Mouse (Mus musculus) layer of hippocampus, adult 9-10 months (tissue): Measurements from ENCODE around the gene Gltp.

ENCODE experiments used
- DNase-seq: peaks from one replicate; pipeline ENCODE4 v3.0.0; 2022; ENCODE audit warnings: low spot score

The Gltp gene

DNA sequence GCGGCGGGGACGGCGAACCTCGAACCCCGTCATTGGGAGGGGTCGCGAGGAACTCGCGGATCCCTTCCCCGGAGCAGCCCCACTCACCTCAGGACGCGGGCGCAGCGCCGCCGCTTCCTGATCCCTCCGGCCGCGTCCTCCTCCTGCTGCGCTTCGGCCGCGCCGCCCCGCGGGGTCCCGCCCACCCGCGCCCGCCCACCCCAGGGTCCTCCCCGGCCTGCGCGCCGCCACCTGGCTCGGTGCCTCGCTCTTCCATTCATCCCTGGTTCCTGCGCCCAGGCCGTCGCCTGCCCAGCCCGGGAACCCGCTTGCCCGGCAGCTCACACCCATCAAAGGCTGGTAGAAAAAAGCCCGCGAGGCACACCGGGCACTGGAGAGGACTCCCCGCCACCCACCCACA is 32.5 kb downstream of the Gltp start, which contains the start of gene Trpv4:
Trpv4 (minus strand) TSS at position 167 of the 400 bp plus-strand sequence.
- no peak for DNase-seq

GRCm38 (mm10) chr5:114657426-114657825 is 33.4 kb downstream of the Gltp start:
- no peak for DNase-seq

- DNase-seq: no peak
Observed at GRCm38 (mm10) chr5:114656305-114656704, 34.5 kb downstream of the Gltp start.

- no peak for DNase-seq
Observed at GRCm38 (mm10) chr5:114655721-114656120, 35.1 kb downstream of the Gltp start.

DNA sequence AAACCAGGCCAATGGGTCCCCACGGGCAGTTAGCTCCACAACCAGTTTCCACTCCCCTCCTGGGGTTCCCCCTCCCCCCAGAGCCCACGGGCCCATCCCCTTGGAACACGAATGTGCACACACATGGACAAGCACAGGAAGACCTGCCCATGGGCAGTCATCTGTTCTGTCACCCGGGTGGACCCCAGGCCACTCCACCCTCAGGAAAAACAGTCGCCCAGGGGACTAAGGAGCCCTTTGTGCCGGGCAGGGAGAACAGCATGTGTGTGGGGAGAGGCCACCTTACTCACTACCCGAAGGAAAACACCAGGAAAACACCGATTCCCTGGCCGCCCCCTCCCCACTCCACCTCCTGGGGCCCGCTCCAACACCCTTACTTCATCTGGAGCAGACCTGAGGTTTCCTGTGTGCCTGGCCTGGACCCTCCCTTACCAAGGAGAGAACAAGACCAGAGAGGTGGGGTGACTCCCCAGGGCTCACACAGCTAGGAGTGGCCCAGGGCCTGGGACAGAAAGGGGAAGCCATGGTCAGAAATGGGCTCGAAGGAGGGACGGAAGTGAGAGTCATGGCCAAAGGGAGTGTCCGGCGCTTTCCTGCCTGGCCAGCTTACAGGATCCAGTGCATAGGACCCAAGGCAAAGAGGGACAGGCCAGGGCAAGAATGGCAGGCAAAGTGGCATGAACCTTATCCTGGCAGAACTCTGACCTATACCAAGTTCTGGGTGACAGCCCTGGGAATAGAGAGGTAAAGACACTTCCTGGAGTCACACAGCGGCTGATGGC is 36.9 kb downstream of the Gltp start:
- no peak for DNase-seq

DNA sequence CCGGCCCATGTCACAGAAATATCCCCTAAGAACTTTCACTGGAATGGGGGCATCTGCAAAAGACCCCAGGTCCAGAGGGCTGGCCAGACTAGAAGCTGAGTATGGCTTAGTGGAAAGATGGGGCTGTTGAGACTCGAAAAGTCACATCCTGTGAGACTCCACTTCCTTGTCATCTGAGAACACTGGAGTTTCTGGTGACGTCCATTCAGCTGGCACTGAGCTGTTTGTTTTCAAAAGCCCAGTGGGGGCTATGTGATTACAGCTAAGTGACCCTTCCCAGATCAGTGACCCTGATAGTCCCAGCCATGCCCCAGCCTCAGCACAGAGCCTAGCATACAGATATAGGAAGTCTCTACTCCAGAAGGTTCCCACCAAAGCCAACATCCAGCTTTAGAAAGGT is 39.3 kb downstream of the Gltp start:
- no peak for DNase-seq

- no peak for DNase-seq
Observed at GRCm38 (mm10) chr5:114651002-114651401, 39.8 kb downstream of the Gltp start.

DNA sequence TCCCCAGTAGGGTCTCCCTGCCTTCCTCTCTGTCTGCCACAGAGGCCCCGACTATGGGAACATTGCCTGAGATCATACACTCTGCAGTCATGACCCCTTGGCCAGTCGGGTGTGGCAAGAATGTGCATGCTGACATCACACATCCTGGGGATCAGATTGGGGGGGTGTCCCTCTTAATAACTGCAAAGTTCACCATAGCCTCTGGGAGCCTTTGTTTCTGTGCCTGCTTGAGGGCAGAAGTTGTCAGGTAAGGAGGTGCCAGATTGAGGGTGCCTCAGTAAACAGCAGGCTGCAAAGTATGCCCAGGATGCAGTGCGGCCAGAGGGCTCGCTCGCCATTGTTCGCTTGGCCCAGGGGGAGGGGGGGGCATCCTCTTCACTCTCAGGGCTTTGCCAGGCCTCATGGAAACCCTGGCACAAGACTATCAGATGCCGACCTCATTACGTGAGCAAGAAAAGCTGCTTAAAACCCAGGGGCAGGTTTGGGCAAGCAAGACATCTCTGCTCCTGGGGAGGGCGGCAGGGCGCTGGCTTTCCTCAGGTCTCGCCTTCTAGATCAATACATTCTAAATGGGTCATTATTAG is 42.0 kb downstream of the Gltp start:
- DNase-seq: no peak

- DNase-seq: no peak
Observed at GRCm38 (mm10) chr5:114647211-114647974, 43.4 kb downstream of the Gltp start.

DNA sequence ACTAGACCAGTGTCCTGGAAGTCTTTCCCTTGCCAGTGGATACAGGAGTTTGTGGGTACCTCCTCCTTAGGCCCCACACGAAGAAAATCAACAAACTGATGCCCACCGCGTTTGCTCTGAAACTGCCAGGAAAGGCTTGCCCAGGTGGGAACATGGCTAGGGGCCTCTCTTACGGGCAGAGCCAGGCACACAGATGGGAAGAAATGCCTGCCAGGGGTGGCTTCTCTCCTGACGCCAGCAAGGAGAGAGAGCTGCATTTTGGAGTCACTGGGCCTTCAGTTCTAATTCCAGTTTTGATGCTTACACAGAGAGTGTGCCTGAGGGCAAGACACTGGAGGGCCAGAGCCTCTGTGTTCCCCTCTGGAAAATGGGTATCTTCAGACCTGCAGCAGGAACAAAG is 44.9 kb downstream of the Gltp start:
- DNase-seq: no peak

GRCm38 (mm10) chr5:114644918-114645317 is 45.9 kb downstream of the Gltp start:
- DNase-seq: no peak

DNA sequence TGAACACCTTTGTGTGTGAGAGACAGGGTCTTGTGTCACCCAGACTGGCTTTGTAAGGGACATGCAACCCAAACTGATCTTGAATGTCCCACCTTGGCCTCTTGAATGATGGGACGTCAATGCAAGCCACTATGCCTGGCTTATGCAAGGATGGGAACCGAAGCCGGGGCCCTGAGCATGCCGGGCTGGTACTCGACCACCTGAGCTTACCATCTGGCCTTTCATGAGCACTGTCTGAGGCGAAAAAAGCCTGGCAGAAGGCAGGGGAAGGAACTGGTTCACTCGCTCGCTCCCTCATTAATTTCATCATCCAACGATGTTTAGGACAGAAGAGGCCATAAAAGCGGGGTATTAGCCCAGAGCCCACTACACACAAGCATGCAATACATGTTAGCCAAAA is 50.0 kb downstream of the Gltp start:
- DNase-seq: no peak

GRCm38 (mm10) chr5:114639645-114639957 is 51.2 kb downstream of the Gltp start:
- no peak for DNase-seq

DNA sequence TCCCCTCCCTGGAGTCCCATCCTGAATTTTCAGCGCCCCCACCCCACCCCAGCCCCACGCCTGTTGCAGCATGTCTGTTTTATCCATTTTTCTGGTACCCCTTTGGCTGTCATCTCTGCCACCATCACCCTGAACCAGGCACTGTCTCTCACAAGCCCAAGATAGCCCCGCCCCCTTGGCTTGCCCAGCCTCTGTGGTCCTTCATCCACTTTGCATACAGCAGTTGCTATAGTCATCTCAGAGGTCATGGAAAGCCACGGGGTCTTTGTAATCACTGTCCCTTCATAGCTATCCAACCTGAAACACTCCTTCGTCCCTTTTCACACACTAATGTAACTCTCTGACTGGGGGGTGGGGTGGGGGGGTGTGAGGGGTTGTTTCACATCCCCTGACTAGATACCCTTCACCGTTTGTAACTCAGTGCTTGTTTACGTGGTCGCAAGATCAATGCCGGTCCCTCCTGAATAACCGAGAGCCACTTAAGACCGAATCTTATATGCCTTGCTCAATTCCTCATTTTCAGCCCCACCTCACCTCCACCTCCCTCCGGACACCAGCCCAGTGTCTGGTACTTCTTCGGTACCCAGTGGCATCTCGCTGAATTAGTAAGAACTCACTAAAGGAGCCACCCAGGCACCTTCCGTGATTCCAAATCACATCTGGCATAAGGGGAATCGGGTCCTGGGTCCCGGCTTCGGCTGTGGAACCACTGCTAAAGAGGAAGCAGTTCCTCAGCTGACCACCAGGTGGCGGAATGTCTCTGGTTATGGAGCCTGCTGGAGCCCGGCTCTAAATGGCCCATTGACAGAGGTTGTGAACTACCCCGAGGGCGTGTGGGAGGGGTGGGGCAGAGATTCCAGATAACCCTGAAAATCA is 51.8 kb downstream of the Gltp start:
- peak; percentile 85 for DNase-seq

DNA sequence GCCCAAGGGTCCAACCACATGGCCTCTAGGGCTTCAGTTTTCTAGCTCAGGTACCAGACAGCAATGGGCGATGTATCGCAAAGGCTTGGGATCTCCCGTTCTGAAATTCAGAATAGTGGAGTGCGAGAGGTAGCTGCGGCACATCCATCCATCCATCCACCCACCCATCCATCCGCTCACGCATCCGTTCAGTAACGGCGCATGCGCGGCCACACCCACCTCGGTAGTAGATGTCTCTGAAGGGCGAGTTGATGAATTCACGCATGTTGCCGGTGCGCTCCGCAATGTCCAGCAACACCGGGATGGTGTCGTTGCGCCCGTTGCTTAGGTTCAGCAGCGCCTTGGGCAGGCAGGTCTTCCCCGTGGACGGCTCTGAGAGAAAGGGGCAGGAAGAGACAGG is 54.7 kb downstream of the Gltp start:
- DNase-seq: no peak

DNA sequence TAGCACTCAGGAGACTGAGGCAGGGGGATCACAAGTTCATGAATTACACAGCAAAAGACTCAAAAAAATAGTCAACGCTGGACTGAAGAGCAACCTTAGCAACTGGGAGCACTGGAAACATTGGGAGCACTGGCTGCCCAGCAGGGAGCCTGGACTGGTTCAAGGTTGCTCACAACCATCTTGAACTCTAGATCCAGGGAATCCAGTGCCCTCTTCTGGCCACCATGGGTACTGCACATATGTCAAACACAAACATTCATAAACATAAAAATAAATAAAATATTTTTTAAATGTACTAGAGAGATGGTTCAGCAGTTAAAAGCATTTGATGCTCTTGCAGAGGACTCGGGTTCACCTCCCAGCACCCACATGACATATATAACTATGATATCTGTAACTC is 59.4 kb downstream of the Gltp start:
- DNase-seq: no peak

- no peak for DNase-seq
Observed at GRCm38 (mm10) chr5:114625590-114625989, 65.2 kb downstream of the Gltp start.

GRCm38 (mm10) chr5:114620305-114620704 is 70.5 kb downstream of the Gltp start:
- no peak for DNase-seq
